Mouse (Mus musculus) c-Kit-negative CD71-positive TER-119-positive erythroid progenitor cells, embryonic 14.5 days (primary cell): Measurements from ENCODE around the gene Plcd4.

Experiments
- DNase-seq: peaks from one replicate; pipeline ENCODE4 v3.0.0-alpha.2; 2013; ENCODE audit warnings: low read depth, low spot score

The Plcd4 gene

GRCm38 (mm10) chr1:74600501-74601266, 58.0 kb downstream of the Plcd4 start:
- DNase-seq, result no peak

- DNase-seq, result peak; percentile 75
Observed at GRCm38 (mm10) chr1:74601267-74601962, 58.7 kb downstream of the Plcd4 start, which contains the start of the genes Rnf25 and Stk36. Gene Rnf25 (minus strand): TSS chr1:74601397. Gene Stk36 (plus strand): TSS chr1:74601445.
